Mouse (Mus musculus): ENCODE results near the gene Camsap2.

DNA sequence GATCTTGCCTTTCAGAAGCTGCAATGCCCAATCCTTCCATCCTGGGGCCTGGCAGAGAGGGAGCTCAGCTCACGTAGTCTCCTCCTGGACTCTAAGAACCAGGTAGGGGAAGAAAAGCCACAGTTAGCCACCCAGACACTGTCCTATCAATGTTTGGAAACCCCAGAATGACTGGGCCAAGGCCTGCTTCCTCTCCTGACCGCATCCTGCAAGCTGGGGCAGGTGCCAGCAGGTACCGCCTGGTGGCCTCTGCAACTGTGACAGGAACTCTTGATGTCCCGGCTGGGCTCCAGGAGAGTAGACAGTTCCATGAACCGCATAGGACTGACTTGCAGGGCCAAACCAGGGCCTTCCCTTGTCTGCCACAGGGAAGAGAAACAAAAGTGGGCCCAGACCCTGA is 98.5 kb downstream of the Camsap2 start:
- TF ChIP-seq POLR2A (IDR thresholded peaks at IDR 0.05; ENCODE audit: low read depth, low read length) (no peak), CTCF (IDR thresholded peaks at IDR 0.05; ENCODE audit: extremely low read depth, insufficient read length, insufficient replicate concordance, low read depth, low read length) (no peak)

Data from small intestine, adult 2 months (tissue).